Mouse (Mus musculus) neural tube, embryonic 11.5 days (tissue): ENCODE data around the gene Tspan14. TPM values are rescaled to one million over a fixed set of nuclear protein-coding genes. Genes with fewer than 3 reads are reported as not detected.

Source experiments
- ATAC-seq: fragments of 200-750 bp; cut with Nextera tagmentation; 2 replicates; pipeline ENCODE4 v1.8.0; 2017; ENCODE audit warnings: moderate number of reproducible peaks, mild to moderate bottlenecking, moderate TSS enrichment, moderate library complexity; ENCODE audit not compliant: insufficient read depth, low FRiP score, low TSS enrichment
- DNase-seq: peaks from one replicate; pipeline ENCODE4 v3.0.0-alpha.2; 2015; ENCODE audit warnings: low spot score
- H3K27ac ChIP-seq: fragments of 300-500 bp; sonication (generic); 2 replicates; pipeline ENCODE4 v1.5.1; 2014; ENCODE audit warnings: low read depth, mild to moderate bottlenecking, low read length
- H3K27me3 ChIP-seq: fragments of 300-500 bp; sonication (generic); 2 replicates; pipeline ENCODE4 v1.6.1; 2014; ENCODE audit warnings: mild to moderate bottlenecking, low read length, mixed read lengths; ENCODE audit not compliant: control insufficient read depth, insufficient read depth
- H3K36me3 ChIP-seq: fragments of 300-500 bp; sonication (generic); 2 replicates; pipeline ENCODE4 v1.6.1; 2014; ENCODE audit warnings: mild to moderate bottlenecking, low read length, moderate library complexity, mixed read lengths; ENCODE audit not compliant: control insufficient read depth, insufficient read depth
- H3K4me1 ChIP-seq: fragments of 300-500 bp; sonication (generic); 2 replicates; pipeline ENCODE4 v1.6.1; 2014; ENCODE audit warnings: low read length, mixed read lengths; ENCODE audit not compliant: control insufficient read depth, insufficient read depth
- H3K4me2 ChIP-seq: fragments of 300-500 bp; sonication (generic); 2 replicates; pipeline ENCODE4 v1.6.1; 2014; ENCODE audit warnings: low read depth, mild to moderate bottlenecking, moderate library complexity
- H3K4me3 ChIP-seq: fragments of 300-500 bp; sonication (generic); 2 replicates; pipeline ENCODE4 v1.5.1; 2014; ENCODE audit warnings: low read depth, low read length
- H3K9ac ChIP-seq: fragments of 300-500 bp; sonication (generic); 2 replicates; pipeline ENCODE4 v1.6.1; 2014; ENCODE audit warnings: mild to moderate bottlenecking, low read length
- H3K9me3 ChIP-seq: fragments of 300-500 bp; sonication (generic); 2 replicates; pipeline ENCODE4 v1.6.1; 2016; ENCODE audit warnings: low read length; ENCODE audit not compliant: control insufficient read depth
- WGBS: fragments of 180-500 bp; shearing (Covaris S2); extraction: QIAGEN DNeasy Blood & Tissue Kit; methylation state at CpG from one replicate; pipeline ENCODE4 v1.1.7; 2014; 5-methylcytosine and 5-hydroxymethylcytosine counted together
- polyA plus RNA-seq: library from polyadenylated mRNA; unstranded; fragments of >200 nt; fragmentation: Nextera tagmentation; extraction: Ambion mirVana; gene quantifications from 2 replicates; pipeline ENCODE4 v1.2.1, GENCODE M21; 2014

Tspan14 gene
- polyA plus RNA-seq, 1 experiment from 2014 or later = 125 TPM

GRCm38 (mm10) chr14:40965507-40966356 is 875 bp downstream of the Tspan14 start:
- peak overlapping the region; percentile 85 for H3K4me2 ChIP-seq
- under 1% methylated on average over 14 of the region's 15 CpGs for WGBS
- DNase-seq (peak; percentile 52), ATAC-seq (peak; percentile 11; the same call in 1 of the 2 replicates)
- peak overlapping the region; percentile 83 for H3K27ac ChIP-seq
- no peaks in the 10 kb centered on the region for H3K9me3 ChIP-seq
- H3K4me3 ChIP-seq = peak overlapping the region; percentile 89
- no peaks in the 10 kb centered on the region for H3K36me3 ChIP-seq
- peaks cover 20% of the 10 kb centered on the region for H3K4me1 ChIP-seq
- H3K27me3 ChIP-seq = no peaks in the 10 kb centered on the region
- H3K9ac ChIP-seq = peak overlapping the region; percentile 93

DNA sequence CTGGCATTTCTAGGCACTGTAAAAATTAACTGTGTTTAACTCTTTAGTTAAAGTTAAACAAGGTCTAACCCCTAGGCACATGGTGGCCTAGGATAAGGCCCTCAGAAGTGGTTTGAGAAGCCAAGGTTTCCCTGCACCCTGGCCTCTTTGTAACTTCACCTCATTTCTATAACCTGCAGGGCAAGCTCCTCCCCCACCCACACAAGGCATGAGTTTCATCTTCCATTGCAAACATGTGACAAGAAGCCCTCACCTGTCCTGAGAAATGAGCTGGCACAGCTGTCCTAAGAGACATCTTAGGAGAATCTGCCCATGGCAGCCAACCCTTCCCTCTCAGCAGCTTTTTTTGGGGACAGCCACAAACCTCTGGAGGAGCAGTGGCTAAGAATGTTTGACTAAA is 1.7 kb downstream of the Tspan14 start:
- H3K9ac ChIP-seq = no peak overlapping the region
- H3K4me1 ChIP-seq = peaks cover 25% of the 10 kb centered on the region
- H3K9me3 ChIP-seq = no peaks in the 10 kb centered on the region
- no peaks in the 10 kb centered on the region for H3K27me3 ChIP-seq
- ATAC-seq = no peak
- DNase-seq = no peak
- no peak overlapping the region for H3K27ac ChIP-seq
- no peaks in the 10 kb centered on the region for H3K36me3 ChIP-seq
- H3K4me3 ChIP-seq = peak overlapping the region; percentile 89; the same call in 1 of the 2 replicates
- peak overlapping the region; percentile 85 for H3K4me2 ChIP-seq

- DNase-seq (no peak), ATAC-seq (no peak)
- Histone ChIP-seq H3K9ac (no peak overlapping the region), H3K27me3 (no peaks in the 10 kb centered on the region), H3K4me1 (peaks cover 32% of the 10 kb centered on the region), H3K4me2 (no peak overlapping the region), H3K36me3 (no peaks in the 10 kb centered on the region), H3K27ac (no peak overlapping the region), H3K9me3 (no peaks in the 10 kb centered on the region), H3K4me3 (no peak overlapping the region)
- WGBS = 97% methylated on average over 3 of the region's 3 CpGs
Measured at GRCm38 (mm10) chr14:40964214-40964610, 2.4 kb downstream of the Tspan14 start.

GRCm38 (mm10) chr14:40963501-40964213 is 3.0 kb downstream of the Tspan14 start:
- no peak overlapping the region for H3K4me2 ChIP-seq
- no peaks in the 10 kb centered on the region for H3K36me3 ChIP-seq
- ATAC-seq (no peak), DNase-seq (no peak)
- H3K27ac ChIP-seq = no peak overlapping the region
- no peaks in the 10 kb centered on the region for H3K27me3 ChIP-seq
- no peak overlapping the region for H3K4me3 ChIP-seq
- H3K4me1 ChIP-seq = peaks cover 37% of the 10 kb centered on the region
- 74% methylated on average over 3 of the region's 3 CpGs for WGBS
- no peaks in the 10 kb centered on the region for H3K9me3 ChIP-seq
- H3K9ac ChIP-seq = no peak overlapping the region

- 0 out of 2 replicates have a peak overlapping the region, but pooled peaks have one; percentile 8 for H3K27ac ChIP-seq
- DNase-seq = no peak
- no peak overlapping the region for H3K4me2 ChIP-seq
Measured at GRCm38 (mm10) chr14:40962365-40963290, 4.0 kb downstream of the Tspan14 start.

DNA sequence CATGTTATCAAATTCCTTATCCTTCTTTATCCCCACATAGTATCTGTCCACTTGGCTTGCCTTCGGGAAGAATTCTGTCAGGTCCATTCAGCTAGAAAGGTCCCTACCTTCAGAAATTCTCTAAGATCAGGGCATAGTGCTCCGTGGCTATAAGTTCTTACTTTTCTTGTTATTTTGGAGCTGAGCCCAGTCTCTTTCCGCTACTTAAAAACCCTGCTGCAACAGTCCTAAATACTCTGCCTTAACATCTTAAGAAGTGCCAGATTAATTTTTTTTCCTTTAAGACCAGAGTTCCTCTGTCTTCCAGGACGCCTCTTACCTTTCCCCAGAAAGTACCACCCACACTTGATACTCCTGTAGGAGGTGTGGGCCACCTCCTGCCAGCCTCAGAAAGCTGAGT is 6.4 kb downstream of the Tspan14 start:
- WGBS = 87% methylated on average over 4 of the region's 4 CpGs
- Histone ChIP-seq H3K9me3 (no peaks in the 10 kb centered on the region), H3K27ac (no peak overlapping the region; the same call in 1 of the 2 replicates), H3K9ac (no peak overlapping the region), H3K4me2 (no peak overlapping the region), H3K4me3 (no peak overlapping the region), H3K4me1 (peaks cover 65% of the 10 kb centered on the region), H3K36me3 (no peaks in the 10 kb centered on the region), H3K27me3 (no peaks in the 10 kb centered on the region)
- ATAC-seq (no peak), DNase-seq (no peak)

More at GRCm38 (mm10) chr14:40962365-40963290, 4.0 kb downstream of the Tspan14 start:
- 79% methylated on average over 11 of the region's 11 CpGs for WGBS
- no peaks in the 10 kb centered on the region for H3K9me3 ChIP-seq
- no peaks in the 10 kb centered on the region for H3K36me3 ChIP-seq
- no peak for ATAC-seq
- no peak overlapping the region for H3K9ac ChIP-seq
- H3K4me3 ChIP-seq = no peak overlapping the region
- H3K4me1 ChIP-seq = peaks cover 47% of the 10 kb centered on the region
- H3K27me3 ChIP-seq = no peaks in the 10 kb centered on the region

- Histone ChIP-seq H3K36me3 (no peaks in the 10 kb centered on the region), H3K27ac (peak overlapping the region; percentile 20; the same call in 1 of the 2 replicates), H3K27me3 (no peaks in the 10 kb centered on the region), H3K9me3 (no peaks in the 10 kb centered on the region), H3K4me1 (peaks cover 67% of the 10 kb centered on the region), H3K4me3 (no peak overlapping the region), H3K9ac (no peak overlapping the region), H3K4me2 (no peak overlapping the region)
- ATAC-seq (no peak), DNase-seq (no peak)
- 52% methylated on average over 3 of the region's 3 CpGs for WGBS
Measured at GRCm38 (mm10) chr14:40959586-40959985, 7.0 kb downstream of the Tspan14 start.

DNA sequence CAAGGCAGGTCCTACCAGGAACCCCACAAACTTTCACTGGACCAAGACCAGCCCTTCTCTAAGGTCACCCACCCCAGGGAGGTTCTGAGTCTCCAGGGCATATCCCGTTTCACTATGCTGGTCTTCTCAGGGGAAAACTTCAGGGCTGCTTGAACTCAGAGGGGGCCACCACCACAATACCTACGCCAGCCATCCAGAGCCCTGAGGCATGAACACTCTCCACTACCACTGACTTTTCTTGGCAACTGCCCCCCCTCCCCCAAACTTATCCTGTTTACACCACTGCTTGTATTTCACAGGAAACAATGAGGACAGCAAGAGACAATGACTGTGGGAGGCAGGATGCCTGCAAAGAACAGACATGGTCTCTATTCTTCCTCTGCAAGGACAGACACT is 7.6 kb downstream of the Tspan14 start:
- Histone ChIP-seq H3K4me1 (peaks cover 68% of the 10 kb centered on the region), H3K27ac (peak overlapping the region; percentile 99; the same call in 1 of the 2 replicates), H3K9me3 (no peaks in the 10 kb centered on the region), H3K36me3 (no peaks in the 10 kb centered on the region), H3K27me3 (no peaks in the 10 kb centered on the region), H3K4me3 (no peak overlapping the region), H3K4me2 (no peak overlapping the region), H3K9ac (no peak overlapping the region)
- no peak for ATAC-seq
- WGBS = 28% methylated on average over 2 of the region's 2 CpGs
- DNase-seq = no peak
